Mouse (Mus musculus): ENCODE measurements around the gene Lrrc7. TPM values are rescaled to one million over a fixed set of nuclear protein-coding genes. Genes with fewer than 3 reads are reported as not detected.

Gene Lrrc7
- polyA plus RNA-seq, 1 experiment, result not detected

GRCm38 (mm10) chr3:158307415-158307814 is 254.6 kb downstream of the Lrrc7 start:
- no peak for DNase-seq
- TF ChIP-seq POLR2A (IDR thresholded peaks at IDR 0.05; ENCODE audit: borderline replicate concordance, extremely low read depth, low read depth, low read length) (no peak), CTCF (IDR thresholded peaks at IDR 0.05; ENCODE audit: insufficient read depth, low read length) (no peak)
- no peaks in the 10 kb centered on the region for H3K4me1 ChIP-seq (ENCODE audit: control insufficient read depth, insufficient read depth, low read length)
- H3K4me3 ChIP-seq (replicated peaks; ENCODE audit: extremely low read depth, low read depth, low read length), result no peak overlapping the region

GRCm38 (mm10) chr3:158298732-158299131 is 263.3 kb downstream of the Lrrc7 start:
- 75% methylated on average over 3 of the region's 3 CpGs for WGBS
- Histone ChIP-seq H3K4me1 (ENCODE audit: control insufficient read depth, insufficient read depth, low read length) (no peaks in the 10 kb centered on the region), H3K4me3 (replicated peaks; ENCODE audit: extremely low read depth, low read depth, low read length) (no peak overlapping the region)
- TF ChIP-seq CTCF (IDR thresholded peaks at IDR 0.05; ENCODE audit: insufficient read depth, low read length) (no peak), POLR2A (IDR thresholded peaks at IDR 0.05; ENCODE audit: borderline replicate concordance, extremely low read depth, low read depth, low read length) (no peak)
- DNase-seq, result no peak

DNA sequence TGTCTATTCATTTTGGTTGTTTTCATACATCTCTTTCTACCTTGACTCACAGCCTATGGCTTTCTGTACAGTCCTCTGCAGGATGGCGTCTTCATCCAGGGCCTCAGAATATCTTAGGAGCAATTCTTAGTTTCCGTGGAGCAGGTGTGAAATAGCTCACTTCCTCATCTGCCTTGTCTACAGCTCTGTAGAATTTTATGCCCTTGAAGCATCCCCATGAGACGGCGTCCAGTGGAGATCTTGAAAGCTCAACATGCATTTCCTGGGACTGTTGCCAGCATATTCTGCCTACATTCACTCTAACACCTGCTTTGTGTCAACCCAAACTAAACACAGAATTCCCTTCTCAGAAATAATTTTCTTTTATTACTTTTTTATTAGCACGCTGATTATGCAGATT is 267.0 kb downstream of the Lrrc7 start:
- TF ChIP-seq POLR2A (IDR thresholded peaks at IDR 0.05; ENCODE audit: borderline replicate concordance, extremely low read depth, low read depth, low read length) (no peak), CTCF (IDR thresholded peaks at IDR 0.05; ENCODE audit: insufficient read depth, low read length) (no peak)
- 51% methylated on average over 5 of the region's 5 CpGs for WGBS
- Histone ChIP-seq H3K4me1 (ENCODE audit: control insufficient read depth, insufficient read depth, low read length) (no peaks in the 10 kb centered on the region), H3K4me3 (replicated peaks; ENCODE audit: extremely low read depth, low read depth, low read length) (no peak overlapping the region)
- no peak for DNase-seq

DNA sequence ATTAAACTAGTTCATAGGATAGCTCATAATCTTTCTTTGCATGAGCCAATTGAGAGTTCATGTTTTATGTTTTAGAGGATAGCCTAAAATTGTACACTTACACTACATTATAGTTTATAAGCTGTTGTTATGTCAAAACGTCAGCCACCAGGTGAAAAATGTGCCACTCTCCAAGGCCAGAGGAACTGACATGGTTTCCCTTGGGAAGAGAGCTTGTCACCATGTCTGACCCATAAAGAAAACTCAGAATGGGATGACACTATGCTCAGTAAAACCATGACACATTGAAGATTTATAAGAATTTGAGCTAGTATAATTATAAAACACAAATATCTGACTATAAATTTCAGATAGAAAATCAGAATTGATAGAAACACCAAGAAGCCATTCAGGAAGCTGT is 277.6 kb downstream of the Lrrc7 start:
- no peak for DNase-seq
- Histone ChIP-seq H3K4me3 (replicated peaks; ENCODE audit: extremely low read depth, low read depth, low read length) (no peak overlapping the region), H3K4me1 (ENCODE audit: control insufficient read depth, insufficient read depth, low read length) (no peaks in the 10 kb centered on the region)
- 48% methylated on average over 1 of the region's 1 CpGs for WGBS
- no peak for TF ChIP-seq POLR2A (IDR thresholded peaks at IDR 0.05; ENCODE audit: borderline replicate concordance, extremely low read depth, low read depth, low read length)
- TF ChIP-seq CTCF (IDR thresholded peaks at IDR 0.05; ENCODE audit: insufficient read depth, low read length), result no peak

DNA sequence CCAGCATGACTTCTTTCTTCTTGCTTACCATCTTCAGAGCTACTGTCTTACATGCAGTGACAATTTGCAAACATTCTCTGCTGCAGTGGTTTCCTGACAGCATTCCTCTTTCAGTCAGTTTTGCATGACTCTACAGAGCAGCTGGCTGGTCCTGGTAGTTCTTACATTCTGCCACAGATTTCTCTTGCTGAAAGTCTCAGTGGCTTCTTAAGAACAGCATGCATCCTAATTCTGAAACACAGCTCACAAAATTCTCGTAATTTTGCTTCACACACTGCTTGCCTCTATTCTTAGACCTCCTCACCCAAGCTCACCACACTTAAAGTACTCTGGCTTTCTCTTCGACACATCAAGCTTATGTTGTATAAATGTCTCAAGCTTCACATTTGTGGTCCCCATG is 283.4 kb downstream of the Lrrc7 start:
- TF ChIP-seq POLR2A (IDR thresholded peaks at IDR 0.05; ENCODE audit: borderline replicate concordance, extremely low read depth, low read depth, low read length) (no peak), CTCF (IDR thresholded peaks at IDR 0.05; ENCODE audit: insufficient read depth, low read length) (no peak)
- 74% methylated on average over 2 of the region's 2 CpGs for WGBS

DNA sequence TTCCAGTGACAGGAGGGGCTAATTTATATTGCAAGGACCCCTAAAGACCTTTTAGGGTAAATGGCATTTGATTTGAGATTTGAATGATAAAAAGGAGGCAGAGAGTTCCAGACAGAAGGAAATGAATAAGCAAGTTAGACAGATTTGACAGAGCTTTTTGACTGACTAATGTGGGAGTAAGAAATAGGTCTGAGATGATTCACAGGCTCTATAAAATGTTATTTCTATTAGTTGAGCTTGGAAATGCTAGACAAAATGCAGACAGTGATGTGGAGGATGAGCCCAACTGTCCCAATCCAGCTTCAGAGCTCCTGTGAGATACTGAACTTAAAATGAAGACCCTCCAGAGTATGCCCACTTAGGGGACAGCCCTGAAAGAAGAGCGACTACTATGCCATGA is 289.3 kb downstream of the Lrrc7 start:
- H3K4me1 ChIP-seq (ENCODE audit: control insufficient read depth, insufficient read depth, low read length), result no peaks in the 10 kb centered on the region
- WGBS, result 85% methylated on average over 1 of the region's 1 CpGs
- TF ChIP-seq CTCF (IDR thresholded peaks at IDR 0.05; ENCODE audit: insufficient read depth, low read length) (no peak), POLR2A (IDR thresholded peaks at IDR 0.05; ENCODE audit: borderline replicate concordance, extremely low read depth, low read depth, low read length) (no peak)
- DNase-seq, result no peak
- no peak overlapping the region for H3K4me3 ChIP-seq (replicated peaks; ENCODE audit: extremely low read depth, low read depth, low read length)

More for the DNA sequence above, 283.4 kb downstream of the Lrrc7 start:
- no peak for DNase-seq
- Histone ChIP-seq H3K4me3 (replicated peaks; ENCODE audit: extremely low read depth, low read depth, low read length) (no peak overlapping the region), H3K4me1 (ENCODE audit: control insufficient read depth, insufficient read depth, low read length) (no peaks in the 10 kb centered on the region)

GRCm38 (mm10) chr3:158270887-158271286 is 291.1 kb downstream of the Lrrc7 start:
- Histone ChIP-seq H3K4me1 (ENCODE audit: control insufficient read depth, insufficient read depth, low read length) (no peaks in the 10 kb centered on the region), H3K4me3 (replicated peaks; ENCODE audit: extremely low read depth, low read depth, low read length) (no peak overlapping the region)
- WGBS, result 38% methylated on average over 1 of the region's 1 CpGs
- no peak for DNase-seq
- TF ChIP-seq POLR2A (IDR thresholded peaks at IDR 0.05; ENCODE audit: borderline replicate concordance, extremely low read depth, low read depth, low read length) (no peak), CTCF (IDR thresholded peaks at IDR 0.05; ENCODE audit: insufficient read depth, low read length) (no peak)

DNA sequence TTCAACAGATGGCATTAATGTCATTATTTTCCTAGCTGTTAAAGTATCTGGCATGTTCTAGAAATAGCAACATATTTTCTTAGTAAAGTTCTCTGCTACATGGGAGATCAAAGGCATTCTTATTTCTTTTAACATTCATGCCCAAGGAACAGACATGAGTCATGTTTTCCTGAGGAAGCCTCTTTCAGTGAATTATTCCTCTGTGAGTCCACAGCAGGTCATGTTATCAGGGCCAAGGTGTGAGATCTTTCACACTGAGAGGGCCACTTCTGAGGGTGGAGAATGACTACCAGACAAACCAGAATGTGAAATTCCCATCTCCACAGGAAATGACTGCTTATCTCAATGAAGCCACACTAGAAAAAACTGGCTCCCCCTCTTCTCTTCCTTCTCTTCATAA is 309.4 kb downstream of the Lrrc7 start:
- DNase-seq, result no peak
- Histone ChIP-seq H3K4me3 (replicated peaks; ENCODE audit: extremely low read depth, low read depth, low read length) (no peak overlapping the region), H3K4me1 (ENCODE audit: control insufficient read depth, insufficient read depth, low read length) (no peaks in the 10 kb centered on the region)
- TF ChIP-seq POLR2A (IDR thresholded peaks at IDR 0.05; ENCODE audit: borderline replicate concordance, extremely low read depth, low read depth, low read length), result no peak
- TF ChIP-seq CTCF (IDR thresholded peaks at IDR 0.05; ENCODE audit: insufficient read depth, low read length), result no peak

DNA sequence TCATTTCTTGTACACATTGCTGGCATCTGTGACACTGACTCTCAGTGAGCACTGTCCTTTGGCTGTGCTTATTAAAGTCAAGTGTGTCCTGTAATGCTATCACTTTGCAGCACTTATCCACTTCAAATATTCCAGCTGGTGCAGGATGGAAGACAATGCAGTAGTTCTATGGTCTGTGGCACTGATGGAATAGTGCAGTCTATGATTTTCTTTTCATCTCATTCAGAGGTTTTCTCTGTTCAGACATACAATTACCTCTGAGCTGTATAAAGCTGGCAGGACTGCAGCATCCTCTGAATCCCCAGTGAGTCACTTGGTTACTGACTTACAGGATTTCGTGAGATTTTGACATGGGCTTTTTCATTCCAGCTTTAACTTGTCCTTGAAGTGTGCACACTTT is 314.3 kb downstream of the Lrrc7 start:
- WGBS, result 79% methylated on average over 1 of the region's 1 CpGs
- TF ChIP-seq POLR2A (IDR thresholded peaks at IDR 0.05; ENCODE audit: borderline replicate concordance, extremely low read depth, low read depth, low read length), result no peak
- TF ChIP-seq CTCF (IDR thresholded peaks at IDR 0.05; ENCODE audit: insufficient read depth, low read length), result no peak
- Histone ChIP-seq H3K4me3 (replicated peaks; ENCODE audit: extremely low read depth, low read depth, low read length) (no peak overlapping the region), H3K4me1 (ENCODE audit: control insufficient read depth, insufficient read depth, low read length) (no peaks in the 10 kb centered on the region)
- DNase-seq, result no peak

DNA sequence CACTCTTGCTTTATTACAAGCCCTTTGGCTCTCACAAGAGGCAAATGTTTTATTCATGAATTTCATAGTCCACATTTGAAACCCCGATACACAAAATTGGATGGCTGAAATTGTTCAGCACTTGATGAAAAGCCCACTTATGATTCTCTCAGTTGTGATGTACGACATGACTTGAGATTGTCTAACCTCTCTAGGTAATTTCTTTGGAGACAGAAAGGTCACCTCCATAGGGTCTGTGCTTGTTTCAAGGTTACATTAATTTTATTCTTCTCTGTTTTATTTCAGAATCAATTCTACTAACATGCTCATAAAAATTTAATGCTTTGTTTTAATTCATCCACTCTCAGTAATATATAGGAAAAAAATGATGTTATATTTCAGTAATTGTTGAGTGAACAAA is 351.4 kb downstream of the Lrrc7 start:
- WGBS, result 84% methylated on average over 2 of the region's 2 CpGs
- no peak for DNase-seq
- no peak overlapping the region for H3K4me3 ChIP-seq (replicated peaks; ENCODE audit: extremely low read depth, low read depth, low read length)
- TF ChIP-seq POLR2A (IDR thresholded peaks at IDR 0.05; ENCODE audit: borderline replicate concordance, extremely low read depth, low read depth, low read length), result no peak
- no peak for TF ChIP-seq CTCF (IDR thresholded peaks at IDR 0.05; ENCODE audit: insufficient read depth, low read length)
- no peaks in the 10 kb centered on the region; the same call in 1 of the 2 replicates for H3K4me1 ChIP-seq (ENCODE audit: control insufficient read depth, insufficient read depth, low read length)

Data from lung, adult 2 months (tissue).